Mouse (Mus musculus): ENCODE data around the gene Cfap77. TPM values are rescaled to one million over a fixed set of nuclear protein-coding genes. Genes with fewer than 3 reads are reported as not detected.

Cfap77 gene
- total and polyA plus RNA-seq, 3 experiments = 0.16 to 0.37 TPM; not detected in 1

GRCm38 (mm10) chr2:28903871-28904270 is 151.0 kb downstream of the Cfap77 start:
- peak; percentile 36 for DNase-seq

DNA sequence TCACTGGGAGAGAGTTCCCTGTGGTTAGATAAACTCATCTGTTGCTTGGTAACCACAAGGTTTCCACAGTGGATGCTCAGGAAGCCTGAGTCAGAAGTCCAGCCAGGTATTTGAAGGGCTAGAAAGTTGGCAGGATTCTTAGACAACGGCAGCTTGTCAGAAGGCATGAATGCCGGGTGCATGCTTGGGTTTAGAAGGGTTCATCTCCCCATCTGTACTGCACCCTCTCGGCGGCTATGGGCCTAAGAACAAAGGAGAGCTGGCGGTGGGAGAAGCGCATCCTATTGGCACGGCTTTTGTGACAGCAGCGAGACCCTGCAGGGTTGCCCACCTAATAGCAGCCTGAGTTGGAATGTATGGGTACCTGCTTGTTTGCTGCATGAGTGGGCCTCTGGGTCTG is 152.6 kb downstream of the Cfap77 start:
- no peak for DNase-seq

DNA sequence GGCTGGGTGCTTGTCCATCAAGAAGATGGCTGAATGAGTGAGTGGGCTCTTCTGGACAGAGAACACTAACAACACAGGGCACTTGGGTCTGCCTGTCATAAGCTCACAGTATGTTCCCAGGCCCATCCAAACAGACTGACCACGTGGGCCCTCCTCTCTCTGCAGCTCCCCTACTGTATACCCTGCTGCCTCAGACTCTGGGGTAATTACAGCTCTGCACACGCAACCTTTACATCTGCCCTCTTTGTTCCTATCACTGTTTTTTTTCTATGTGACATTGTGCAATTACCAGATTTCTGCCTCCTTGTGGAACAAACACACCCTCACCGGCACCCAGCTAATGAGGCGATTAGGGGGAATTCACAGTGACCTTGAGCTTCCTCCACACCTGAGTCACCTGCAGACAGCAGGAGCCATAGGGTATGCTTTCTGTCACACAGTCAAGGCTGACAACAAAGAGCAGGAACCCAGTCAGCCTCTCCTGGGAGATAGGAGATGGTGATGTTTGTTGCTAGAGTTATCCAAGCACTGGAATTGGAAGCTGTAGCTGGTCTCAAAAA is 157.4 kb downstream of the Cfap77 start:
- DNase-seq = no peak

DNA sequence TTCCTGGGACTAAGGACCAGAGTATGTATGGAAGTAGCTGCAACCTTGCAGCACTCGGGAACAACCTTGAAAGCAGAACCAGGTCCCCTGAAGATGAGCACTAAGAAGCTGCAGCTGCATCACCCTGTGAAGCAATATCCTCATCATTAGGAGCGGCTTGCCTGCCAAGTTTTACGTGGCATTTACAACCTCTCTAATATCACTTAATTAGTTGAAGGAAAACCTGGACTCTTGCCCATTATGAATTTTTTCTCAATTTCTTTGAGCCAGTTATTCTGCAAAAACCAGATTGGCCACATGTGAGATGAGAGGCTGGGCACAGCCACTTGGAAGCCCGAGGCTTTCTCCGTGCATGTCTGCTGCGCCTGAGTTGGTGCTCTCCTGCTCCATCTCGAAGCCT is 159.0 kb downstream of the Cfap77 start:
- no peak for DNase-seq

GRCm38 (mm10) chr2:28893526-28893925 is 161.3 kb downstream of the Cfap77 start:
- no peak for DNase-seq

DNA sequence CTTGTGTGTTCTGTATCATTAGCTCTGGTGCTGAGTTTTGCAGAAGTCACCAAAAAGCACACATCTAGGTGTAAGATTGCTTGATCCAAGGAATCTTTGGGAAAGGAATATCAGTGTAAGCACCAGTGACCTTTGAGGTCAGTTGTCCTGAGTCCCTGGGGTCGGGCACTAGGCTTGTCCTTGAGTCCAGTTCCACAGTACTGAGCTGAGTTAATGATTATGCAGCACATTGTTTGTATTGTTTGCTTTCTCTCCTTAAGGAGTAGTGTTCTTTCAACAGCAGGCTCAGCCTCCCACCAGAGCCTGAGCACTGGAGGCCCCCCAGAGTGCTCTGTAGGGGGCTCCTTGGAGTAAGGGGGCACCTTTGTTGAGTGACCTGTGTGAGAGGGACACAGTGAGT is 162.1 kb downstream of the Cfap77 start:
- no peak for DNase-seq

DNA sequence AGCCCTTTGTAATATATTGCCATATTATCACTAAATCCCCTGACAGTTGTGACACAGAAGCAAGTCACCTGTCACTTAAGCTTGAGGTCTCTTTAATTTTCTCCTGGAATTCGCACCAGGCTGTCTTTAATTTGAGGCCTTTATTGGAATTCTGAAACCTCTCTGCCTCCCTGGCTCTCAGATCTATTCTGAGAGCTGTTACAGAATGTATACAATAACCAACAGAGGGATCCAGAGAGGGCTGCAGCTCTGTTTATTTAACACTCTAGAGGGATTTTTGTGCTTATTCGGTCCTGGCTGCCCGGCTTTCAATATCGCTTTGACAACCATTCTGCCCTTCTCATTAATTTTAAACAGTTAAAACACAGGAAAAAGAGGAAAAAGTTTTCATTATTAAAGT is 170.0 kb downstream of the Cfap77 start:
- DNase-seq = no peak

- no peak for DNase-seq
These were observed 171.9 kb downstream of the Cfap77 start for GRCm38 (mm10) chr2:28882826-28883485.

GRCm38 (mm10) chr2:28882047-28882446 is 172.8 kb downstream of the Cfap77 start:
- DNase-seq = no peak

DNA sequence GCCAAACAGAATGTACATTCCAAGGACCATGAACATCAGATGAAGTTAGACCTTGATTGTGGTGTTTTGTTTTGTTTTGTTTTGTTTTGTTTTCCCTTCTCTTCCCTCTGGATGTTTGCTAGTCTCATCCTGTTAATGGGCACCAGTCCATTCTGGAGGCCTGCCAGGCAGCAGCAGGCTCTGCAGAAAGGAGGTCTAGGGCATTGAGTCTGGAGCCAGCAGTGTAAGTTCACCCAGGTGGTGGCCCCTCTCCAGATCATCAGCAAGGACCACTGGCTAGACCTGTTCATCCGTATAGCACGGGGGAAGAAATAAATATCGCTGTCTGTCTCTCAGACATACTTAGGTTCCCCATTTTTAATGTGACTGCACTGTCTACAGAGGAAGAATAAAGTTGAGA is 173.6 kb downstream of the Cfap77 start:
- DNase-seq = no peak

Other genes starting within 250 kb of the Cfap77 start
- 10 to 100 TPM; 27.5 to 29.6 TPM for gene Gtf3c4, start 214.7 kb downstream of the Cfap77 start, total RNA-seq (2021)
- 5.9 and 9.6 TPM in 2 replicates for gene Gtf3c4, start 214.7 kb downstream of the Cfap77 start, polyA plus RNA-seq (2012; rRNA removed)
- 10 to 100 TPM; 10.1 to 10.6 TPM for gene Ddx31, start 214.7 kb downstream of the Cfap77 start, total RNA-seq (2021)
- gene Ddx31, start 214.7 kb downstream of the Cfap77 start, polyA plus RNA-seq (2012; rRNA removed) = 3.5 and 6.3 TPM in 2 replicates
- not detected for gene Barhl1, start 138.4 kb downstream of the Cfap77 start, total RNA-seq (2021)
- 0.16 and 0.28 TPM in 2 replicates for gene Barhl1, start 138.4 kb downstream of the Cfap77 start, polyA plus RNA-seq (2012; rRNA removed)
- gene Ttf1, start 5.2 kb upstream of the Cfap77 start, total RNA-seq (2021) = 10 to 100 TPM in 1 of 2 experiments, 1 to 10 TPM in 1; 9.8 to 12.5 TPM
- gene Ttf1, start 5.2 kb upstream of the Cfap77 start, polyA plus RNA-seq (2012; rRNA removed) = 2.7 and 3.0 TPM in 2 replicates
- gene Setx, start 69.1 kb upstream of the Cfap77 start, total RNA-seq (2021) = 10 to 100 TPM; 21.7 to 29.6 TPM
- gene Setx, start 69.1 kb upstream of the Cfap77 start, polyA plus RNA-seq (2012; rRNA removed) = 2.7 and 2.9 TPM in 2 replicates
- 10 to 100 TPM; 36.0 to 55.7 TPM for gene Ntng2, start 197.9 kb upstream of the Cfap77 start, total RNA-seq (2021)
- 190 and 200 TPM in 2 replicates for gene Ntng2, start 197.9 kb upstream of the Cfap77 start, polyA plus RNA-seq (2012; rRNA removed)